Mouse (Mus musculus) inflammation-experienced regulatory T-cells, adult 6 months (primary cell): ENCODE measurements around the gene Slc8a3. TPM values are rescaled to one million over a fixed set of nuclear protein-coding genes. Genes with fewer than 3 reads are reported as not detected.

ENCODE experiments used
- ATAC-seq: one replicate; pipeline ENCODE4 v1.8.0; 2017
- polyA plus RNA-seq, 3 experiments: library from polyadenylated mRNA; unstranded; fragments of 100-300 nt; shearing (Covaris generic); gene quantifications; one replicate each; pipeline ENCODE4 v1.2.1; 2017

Slc8a3 gene
- polyA plus RNA-seq, 3 experiments from 2014 or later = not detected

- ATAC-seq = no peak
Measured at GRCm38 (mm10) chr12:81175252-81175651, 157.7 kb downstream of the Slc8a3 start.

DNA sequence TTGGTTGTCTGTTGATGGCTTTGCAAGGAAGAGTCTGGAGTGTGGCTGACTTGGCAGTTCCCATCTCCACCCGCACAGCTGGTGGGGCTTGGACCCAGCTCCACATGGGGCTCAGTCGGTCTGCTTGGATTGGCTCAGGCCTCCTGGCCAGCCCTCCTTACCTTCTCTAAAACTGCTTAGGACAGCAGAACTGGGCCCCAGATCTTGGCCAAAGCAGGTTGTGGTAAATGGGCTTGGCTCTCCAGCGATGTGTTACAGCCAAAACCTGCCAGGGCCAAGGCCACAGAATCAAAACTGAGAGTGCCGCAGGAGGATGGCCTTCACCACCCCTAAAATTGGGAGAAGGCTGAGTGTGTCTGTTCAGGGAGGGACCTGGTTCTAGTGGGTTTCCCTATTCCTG, 159.1 kb downstream of the Slc8a3 start:
- no peak for ATAC-seq

DNA sequence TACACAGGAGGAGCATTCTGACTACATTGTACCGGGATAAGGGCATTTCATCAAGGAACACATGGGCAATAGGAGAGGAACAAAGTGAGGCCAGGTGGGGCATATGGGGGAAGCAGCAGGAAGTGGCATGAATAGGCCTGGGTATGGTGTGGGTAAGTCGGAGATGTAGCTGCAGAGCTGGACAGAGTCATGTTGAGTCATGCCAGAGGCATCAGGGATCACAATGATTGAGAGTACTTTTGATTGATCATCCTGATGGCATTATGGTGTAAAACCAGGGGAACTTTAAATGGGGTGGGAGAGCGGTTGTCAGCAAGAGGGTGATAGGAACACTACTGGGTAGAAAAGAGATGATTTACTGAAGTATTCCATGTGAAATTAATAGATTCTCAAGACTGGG, 160.0 kb downstream of the Slc8a3 start:
- no peak for ATAC-seq

GRCm38 (mm10) chr12:81170076-81170475, 162.9 kb downstream of the Slc8a3 start:
- no peak for ATAC-seq

DNA sequence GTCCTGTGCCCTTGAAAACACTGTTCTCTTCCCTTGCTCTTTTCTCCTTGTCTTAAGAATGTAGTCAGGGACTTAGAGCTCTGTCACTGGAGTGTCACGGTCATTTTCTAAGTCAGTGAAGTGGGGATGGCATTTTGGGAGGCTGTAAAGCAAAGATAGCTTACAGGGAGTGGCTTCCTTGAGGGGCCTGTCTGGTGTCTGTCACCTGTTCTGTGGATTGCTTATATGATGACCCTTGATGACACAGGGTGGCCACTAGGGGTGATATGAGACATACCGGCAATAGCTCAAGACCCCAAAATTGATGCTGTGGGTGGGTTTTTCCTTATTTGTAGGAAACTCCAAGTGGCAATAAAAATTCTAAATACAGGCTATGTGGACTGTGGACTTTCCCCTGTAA, 164.5 kb downstream of the Slc8a3 start:
- no peak for ATAC-seq

- ATAC-seq = no peak
Measured at GRCm38 (mm10) chr12:81168031-81168430, 164.9 kb downstream of the Slc8a3 start.

DNA sequence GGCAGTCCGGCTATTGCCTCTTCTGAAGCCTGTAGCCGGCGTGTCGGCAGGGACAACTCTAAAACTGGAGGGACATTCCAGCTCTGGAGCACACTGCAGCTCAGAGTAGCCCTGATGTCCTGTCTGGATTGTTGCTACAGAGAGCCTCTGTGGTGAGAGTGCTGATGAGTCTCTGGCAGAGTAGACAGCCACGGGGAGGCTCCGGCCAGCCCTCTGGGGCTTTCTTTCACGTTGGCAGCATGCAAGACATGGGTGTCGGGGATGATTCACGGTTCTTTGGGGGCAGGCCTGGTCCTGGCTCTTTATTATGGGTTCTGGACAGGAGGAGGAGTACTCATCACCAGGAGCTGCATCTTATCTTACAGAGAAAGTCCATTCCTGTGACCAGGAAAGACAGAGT, 165.8 kb downstream of the Slc8a3 start:
- ATAC-seq = no peak

DNA sequence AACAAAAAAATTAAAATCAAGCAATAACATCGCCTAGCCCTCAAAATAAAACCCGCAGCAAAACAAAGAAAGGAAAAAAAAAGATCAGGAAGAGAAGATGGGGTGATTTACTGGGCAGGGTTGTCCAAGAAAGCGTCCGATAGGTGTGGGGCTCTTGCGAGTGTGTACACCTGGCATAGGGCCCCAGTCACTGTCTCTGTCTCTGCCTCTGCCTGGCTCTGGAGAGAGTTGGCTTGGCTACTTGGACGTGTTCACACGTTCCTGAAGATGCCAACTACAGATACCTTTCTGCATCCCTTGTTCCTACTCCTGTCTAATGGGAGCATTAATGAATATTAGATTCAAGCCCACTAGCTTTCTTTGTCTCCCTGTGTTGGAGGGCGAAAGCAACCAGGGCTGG, 166.4 kb downstream of the Slc8a3 start:
- no peak for ATAC-seq

GRCm38 (mm10) chr12:81166092-81166491, 166.9 kb downstream of the Slc8a3 start:
- ATAC-seq = no peak

DNA sequence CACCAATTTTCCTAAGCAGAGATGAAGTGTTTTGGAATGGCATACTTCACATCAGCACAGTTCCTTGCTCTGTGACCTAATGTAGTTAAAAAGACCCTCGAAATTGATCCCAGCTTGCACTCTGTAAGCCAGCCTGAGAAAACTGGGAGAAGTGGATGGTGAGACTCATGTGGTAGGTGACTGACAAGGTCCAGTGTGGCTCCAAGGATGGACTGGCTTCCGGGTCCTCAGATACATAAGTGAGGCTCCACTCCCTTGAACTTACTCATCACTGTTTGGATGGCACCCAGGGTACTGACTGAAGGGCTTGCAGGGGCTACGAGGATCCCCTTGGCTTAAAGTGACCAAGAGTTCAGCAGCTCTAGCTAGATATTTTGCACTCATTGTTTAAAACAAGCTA, 169.4 kb downstream of the Slc8a3 start:
- ATAC-seq = no peak

DNA sequence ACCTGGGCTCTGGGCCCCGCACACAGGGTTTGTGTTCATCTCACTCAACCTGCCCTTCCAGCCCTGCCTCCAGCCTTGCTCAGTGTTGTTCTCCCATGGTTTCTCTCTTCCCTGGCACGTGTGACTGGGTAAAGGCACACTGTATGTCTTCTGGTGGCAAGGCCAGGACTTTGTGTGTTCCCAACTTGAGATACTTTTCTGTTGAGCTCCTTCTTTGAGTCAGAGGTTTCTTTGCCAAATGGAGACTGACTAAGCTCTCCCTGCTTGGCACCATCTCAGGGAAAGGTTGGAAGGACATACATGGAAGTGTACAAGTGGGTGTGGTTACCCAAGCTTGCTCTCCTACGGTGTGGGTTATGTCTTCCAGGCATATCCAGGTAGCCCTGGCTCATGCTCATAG, 169.8 kb downstream of the Slc8a3 start:
- no peak for ATAC-seq

DNA sequence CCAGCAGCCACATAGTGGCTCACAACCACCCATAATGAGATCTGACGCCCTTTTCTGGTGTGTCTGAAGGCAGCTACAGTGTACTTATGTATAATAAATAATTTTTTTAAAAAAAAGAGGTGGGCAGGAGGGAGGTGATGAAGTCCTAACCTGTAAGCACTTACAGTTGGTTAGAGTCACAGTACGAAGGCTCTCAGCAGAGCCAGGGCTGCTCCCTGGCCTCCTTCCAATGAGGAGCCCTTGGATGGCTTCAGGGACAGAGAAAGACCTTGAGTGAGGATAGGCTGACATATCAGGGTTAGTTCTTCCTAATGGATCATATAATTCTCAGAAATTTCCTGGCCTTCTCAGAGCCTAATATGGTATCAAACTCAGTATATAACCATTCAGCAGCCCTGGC, 171.7 kb downstream of the Slc8a3 start:
- ATAC-seq = no peak

- no peak for ATAC-seq
Measured at GRCm38 (mm10) chr12:81160831-81161230, 172.1 kb downstream of the Slc8a3 start.

GRCm38 (mm10) chr12:81160425-81160824, 172.6 kb downstream of the Slc8a3 start:
- no peak for ATAC-seq

DNA sequence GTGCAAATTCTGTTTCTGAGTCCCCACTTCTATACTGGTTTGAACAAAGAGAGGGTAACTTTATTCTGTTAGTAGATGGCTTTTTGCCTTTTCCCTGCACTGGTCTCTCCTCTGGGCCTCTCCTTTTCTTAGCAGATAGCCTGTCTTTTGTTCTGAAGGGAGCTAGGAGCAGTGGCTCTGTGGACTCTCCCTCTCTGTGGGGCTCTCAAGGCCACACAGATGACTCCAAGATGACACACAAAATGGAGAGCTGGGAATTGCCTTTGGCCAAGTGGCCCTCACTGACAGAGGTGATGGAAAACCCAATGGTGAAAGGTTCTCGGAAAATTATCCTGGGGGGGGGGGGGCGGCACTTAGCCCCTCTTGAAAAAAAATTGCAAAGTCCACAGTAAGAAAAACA, 173.0 kb downstream of the Slc8a3 start:
- no peak for ATAC-seq

DNA sequence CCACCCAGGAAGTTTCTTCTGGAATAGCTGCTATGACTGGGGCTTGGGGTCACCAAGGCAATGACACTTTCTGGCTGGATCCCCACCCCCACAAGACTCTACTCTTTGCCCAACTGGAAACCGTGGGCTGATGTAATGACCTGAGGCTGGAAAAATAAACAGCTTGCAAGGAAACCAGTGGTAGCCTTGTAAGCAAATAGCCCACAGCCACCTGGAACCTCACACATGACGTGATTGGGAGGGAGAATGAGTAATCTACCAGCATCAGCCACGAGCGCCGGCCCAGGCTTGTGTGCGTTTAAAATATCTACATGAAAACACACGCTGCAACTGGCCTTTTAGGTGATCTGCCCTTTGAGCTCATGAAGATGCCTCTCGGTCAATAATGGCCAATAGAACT, 176.1 kb downstream of the Slc8a3 start:
- ATAC-seq = no peak

GRCm38 (mm10) chr12:81155675-81156074, 177.3 kb downstream of the Slc8a3 start:
- no peak for ATAC-seq

- no peak for ATAC-seq
Measured at GRCm38 (mm10) chr12:81152082-81152481, 180.9 kb downstream of the Slc8a3 start.

GRCm38 (mm10) chr12:81150917-81151316, 182.1 kb downstream of the Slc8a3 start:
- no peak for ATAC-seq

DNA sequence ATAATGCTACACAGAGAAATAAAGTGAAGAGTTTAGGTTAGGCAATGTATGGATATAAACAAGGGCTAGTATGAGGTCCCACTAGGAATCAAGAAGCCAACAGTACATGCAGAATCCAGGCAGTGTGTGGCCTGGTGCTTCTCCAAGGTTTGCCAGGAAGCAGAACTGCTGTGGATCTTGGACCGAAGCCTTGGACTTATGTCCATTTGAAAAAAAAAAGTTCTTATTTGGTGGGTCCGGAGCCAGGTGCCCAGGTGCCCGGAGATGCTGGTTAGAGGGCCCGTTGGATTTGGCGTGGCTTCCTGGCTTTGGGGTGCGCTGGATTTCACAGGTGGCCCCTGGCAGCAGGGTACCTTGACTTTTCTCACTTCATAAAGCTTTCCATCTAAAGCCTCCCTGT, 185.0 kb downstream of the Slc8a3 start:
- ATAC-seq = no peak

Other genes starting within 250 kb of the Slc8a3 start
- gene Gm4787, start 46.3 kb upstream of the Slc8a3 start, polyA plus RNA-seq = under 1 TPM; 0.28 to 0.79 (median 0.40) TPM
- gene Adam4, start 88.8 kb upstream of the Slc8a3 start, polyA plus RNA-seq = 1 to 10 TPM in 2 of 3 experiments, under 1 TPM in 1; 0.80 to 1.0 (median 1.0) TPM
- 100 to 1,000 TPM; 149 to 174 (median 159) TPM for gene Cox16, start 151.9 kb upstream of the Slc8a3 start, polyA plus RNA-seq
- 10 to 100 TPM; 11.7 to 21.8 (median 15.0) TPM for gene Gm20498, start 199.7 kb upstream of the Slc8a3 start, polyA plus RNA-seq
- 10 to 100 TPM; 58.2 to 66.3 (median 66.0) TPM for gene Synj2bp, start 199.7 kb upstream of the Slc8a3 start, polyA plus RNA-seq
- under 1 TPM in 1 of 3 experiments, not detected in 2; 0.13 TPM for gene Adam21, start 235.3 kb upstream of the Slc8a3 start, polyA plus RNA-seq